Mouse (Mus musculus): ENCODE data around the gene Sema4d.

DNA sequence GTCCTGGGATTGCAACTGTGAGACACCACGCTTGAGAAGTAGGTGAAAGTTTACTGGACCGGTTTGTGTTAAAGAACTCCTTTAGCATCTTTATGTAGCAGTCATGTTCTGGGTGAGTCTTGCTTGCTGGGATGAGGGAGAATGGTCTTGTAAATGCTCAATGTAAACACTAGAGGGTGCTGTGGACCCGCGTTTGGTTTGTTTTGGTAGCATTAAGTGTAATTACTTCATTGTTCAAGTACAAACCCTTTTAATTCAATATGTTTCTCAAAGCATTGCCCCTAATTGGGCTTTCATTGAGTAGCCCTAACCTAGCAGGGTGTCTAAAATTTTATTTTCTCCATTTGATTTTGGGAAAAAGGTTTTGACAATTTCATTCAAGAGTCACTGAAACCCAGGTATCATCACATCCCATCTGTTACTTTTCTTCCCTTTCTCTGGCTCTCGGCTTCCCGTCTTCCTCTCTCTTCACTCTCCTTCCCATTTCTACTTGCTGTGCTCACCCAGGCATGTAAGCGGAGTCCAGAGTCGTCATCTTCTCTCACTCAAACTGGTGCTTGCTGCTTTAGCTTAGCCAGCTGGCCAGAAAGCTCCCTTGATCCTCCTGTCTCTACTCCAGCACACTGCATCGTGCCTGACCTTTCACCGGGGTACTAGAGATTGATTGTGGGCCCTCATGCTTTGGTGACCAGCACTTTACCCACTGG lies 37.4 kb upstream of the Sema4d start:
- TF ChIP-seq EP300 (IDR thresholded peaks at IDR 0.05; ENCODE audit: low read depth) (no peak), CTCF (IDR thresholded peaks at IDR 0.05; ENCODE audit: low read depth) (peak; percentile 75)
